Mouse (Mus musculus): ENCODE measurements around the gene B3galt6. TPM values are rescaled to one million over a fixed set of nuclear protein-coding genes. Genes with fewer than 3 reads are reported as not detected.

Gene B3galt6
- total and polyA plus RNA-seq, 3 experiments: 3.4 to 11.3 (median 8.6) TPM

GRCm38 (mm10) chr4:156008369-156008768, 15.9 kb upstream of the B3galt6 start (continued):
- no peak for TF ChIP-seq NRF1 (IDR thresholded peaks at IDR 0.05; ENCODE audit: low read depth, low read length)
- TF ChIP-seq CHD1 (IDR thresholded peaks at IDR 0.05; ENCODE audit: low read depth, low read length): no peak
- TF ChIP-seq KAT2A (IDR thresholded peaks at IDR 0.05; ENCODE audit: insufficient replicate concordance, low read length): 0 out of 2 replicates have a peak, but pooled peaks have one; percentile 15
- TF ChIP-seq ETS1 (conservative IDR thresholded peaks at IDR 0.05; ENCODE audit: low read depth, low read length): peak; percentile 97
- TF ChIP-seq ZMIZ1 (IDR thresholded peaks at IDR 0.05; ENCODE audit: low read depth, low read length): no peak; the same call in 1 of the 2 replicates

- H3K4me2 ChIP-seq (ENCODE audit: insufficient read depth, low read depth, poor library complexity, severe bottlenecking): no peak overlapping the region
- TF ChIP-seq TCF12 (IDR thresholded peaks at IDR 0.05; ENCODE audit: low read depth, low read length): no peak
- no peak for TF ChIP-seq NELFE (IDR thresholded peaks at IDR 0.05; ENCODE audit: low read depth, low read length)
- no peak for TF ChIP-seq EP300 (IDR thresholded peaks at IDR 0.05; ENCODE audit: low read length)
- TF ChIP-seq KAT2A (IDR thresholded peaks at IDR 0.05; ENCODE audit: insufficient replicate concordance, low read length): no peak
- TF ChIP-seq CHD1 (IDR thresholded peaks at IDR 0.05; ENCODE audit: low read depth, low read length): no peak
- no peak for TF ChIP-seq POLR2AphosphoS2 (IDR thresholded peaks at IDR 0.05; ENCODE audit: low read depth, low read length)
- no peak for TF ChIP-seq RCOR1 (conservative IDR thresholded peaks at IDR 0.05; ENCODE audit: low read depth, low read length)
- TF ChIP-seq MAX (IDR thresholded peaks at IDR 0.05; ENCODE audit: low read length): no peak
- TF ChIP-seq ZC3H11A (IDR thresholded peaks at IDR 0.05; ENCODE audit: low read depth, low read length): no peak
- TF ChIP-seq MEF2A (IDR thresholded peaks at IDR 0.05; ENCODE audit: borderline replicate concordance, low read depth, low read length): no peak
- TF ChIP-seq CTCF (conservative IDR thresholded peaks at IDR 0.05 in 1 of 2, IDR thresholded peaks at IDR 0.05 in 1 of 2; ENCODE audit: low read depth in 2 of 2, low read length in 2 of 2): no peak
- TF ChIP-seq ZMIZ1 (IDR thresholded peaks at IDR 0.05; ENCODE audit: low read depth, low read length): no peak
- no peak for TF ChIP-seq BHLHE40 (IDR thresholded peaks at IDR 0.05; ENCODE audit: low read depth, low read length)
- H3K36me3 ChIP-seq (replicated peaks in 1 of 2; ENCODE audit: control insufficient read depth in 1 of 2, insufficient read depth in 1 of 2, low read length in 1 of 2): peaks cover 79 to 90% of the 10 kb centered on the region in 2 experiments
- no peak overlapping the region for H3K4me3 ChIP-seq (replicated peaks in 1 of 3; ENCODE audit: low read depth in 2 of 3, low read length in 2 of 3, poor library complexity in 1 of 3)
- no peak overlapping the region for H3K27ac ChIP-seq (ENCODE audit: insufficient read depth, low read depth)
- H3K9ac ChIP-seq (ENCODE audit: insufficient read depth, low read depth): no peak overlapping the region
- no peaks in the 10 kb centered on the region; the same call in 1 of the 2 replicates for H3K79me2 ChIP-seq (replicated peaks; ENCODE audit: control insufficient read depth, extremely low read depth, insufficient read depth, poor library complexity, severe bottlenecking)
- in situ Hi-C loops (cut with MboI; ENCODE audit: low pct_ligation_motif_present, low pct_unique_long_range_greater_than_20kb, low sequenced_read_pairs): no loop called here
- no peak for DNase-seq (ENCODE audit: extremely low read depth)
- no peaks in the 10 kb centered on the region for H3K27me3 ChIP-seq (replicated peaks)
- peaks cover 3 to 14% of the 10 kb centered on the region in 2 experiments; a peak in 3 of 4 replicates for H3K4me1 ChIP-seq (ENCODE audit: control insufficient read depth in 1 of 2, insufficient read depth in 2 of 2)
- no peaks in the 10 kb centered on the region for H3K9me3 ChIP-seq (replicated peaks; ENCODE audit: low read length)
- dilution Hi-C loops (cut with MboI; ENCODE audit: extremely low pct_ligation_motif_present, extremely low pct_unique_long_range_greater_than_20kb, low sequenced_read_pairs): no loop called here
Observed at GRCm38 (mm10) chr4:156004109-156004508, 11.7 kb upstream of the B3galt6 start.

- H3K9ac ChIP-seq (ENCODE audit: insufficient read depth, low read depth): peak overlapping the region; percentile 84
- peaks cover 4% of the 10 kb centered on the region for H3K9me3 ChIP-seq (replicated peaks; ENCODE audit: low read length)
- H3K4me2 ChIP-seq (ENCODE audit: insufficient read depth, low read depth, poor library complexity, severe bottlenecking): peak overlapping the region; percentile 69
- dilution Hi-C loops (cut with MboI; ENCODE audit: extremely low pct_ligation_motif_present, extremely low pct_unique_long_range_greater_than_20kb, low sequenced_read_pairs): no loop called here
- H3K27ac ChIP-seq (ENCODE audit: insufficient read depth, low read depth): peak overlapping the region; percentile 85
- peak overlapping the region; percentile 81 to 99 (median 89) for H3K4me3 ChIP-seq (replicated peaks in 1 of 3; ENCODE audit: low read depth in 2 of 3, low read length in 2 of 3, poor library complexity in 1 of 3)
- H3K36me3 ChIP-seq (replicated peaks in 1 of 2; ENCODE audit: control insufficient read depth in 1 of 2, insufficient read depth in 1 of 2, low read length in 1 of 2): peaks cover 24 to 50% of the 10 kb centered on the region in 2 experiments
- in situ Hi-C loops (cut with MboI; ENCODE audit: low pct_ligation_motif_present, low pct_unique_long_range_greater_than_20kb, low sequenced_read_pairs): no loop called here
- peaks cover 11 to 41% of the 10 kb centered on the region in 2 experiments for H3K4me1 ChIP-seq (ENCODE audit: control insufficient read depth in 1 of 2, insufficient read depth in 2 of 2)
- no peak for DNase-seq (ENCODE audit: extremely low read depth)
- TF ChIP-seq MAFK (IDR thresholded peaks at IDR 0.05; ENCODE audit: insufficient replicate concordance, low read length) (no peak), ZC3H11A (IDR thresholded peaks at IDR 0.05; ENCODE audit: low read depth, low read length) (no peak), JUND (conservative IDR thresholded peaks at IDR 0.05; ENCODE audit: low read depth, low read length) (no peak), ZNF384 (IDR thresholded peaks at IDR 0.05; ENCODE audit: low read depth, low read length) (no peak), NRF1 (IDR thresholded peaks at IDR 0.05; ENCODE audit: low read depth, low read length) (no peak), KAT2A (IDR thresholded peaks at IDR 0.05; ENCODE audit: insufficient replicate concordance, low read length) (no peak), RAD21 (IDR thresholded peaks at IDR 0.05; ENCODE audit: low read depth, low read length) (no peak), EP300 (IDR thresholded peaks at IDR 0.05; ENCODE audit: low read length) (no peak), NELFE (IDR thresholded peaks at IDR 0.05; ENCODE audit: low read depth, low read length) (no peak), ZKSCAN1 (IDR thresholded peaks at IDR 0.05; ENCODE audit: borderline replicate concordance, low read depth, low read length) (no peak), RCOR1 (conservative IDR thresholded peaks at IDR 0.05; ENCODE audit: low read depth, low read length) (no peak), PAX5 (IDR thresholded peaks at IDR 0.05; ENCODE audit: low read length) (no peak)
- H3K27me3 ChIP-seq (replicated peaks): no peaks in the 10 kb centered on the region
- H3K79me2 ChIP-seq (replicated peaks; ENCODE audit: control insufficient read depth, extremely low read depth, insufficient read depth, poor library complexity, severe bottlenecking): peaks cover 48% of the 10 kb centered on the region
Observed at GRCm38 (mm10) chr4:155993606-155994005, 1.2 kb upstream of the B3galt6 start.

Data from CH12.LX (cell line).